Mouse (Mus musculus): Measurements from ENCODE around the gene Trit1. TPM values are rescaled to one million over a fixed set of nuclear protein-coding genes. Genes with fewer than 3 reads are reported as not detected.
"Not testable (repeated sequence)": the region's sequence is repeated elsewhere in the genome, so short reads cannot be mapped to it uniquely, and the experiment has no call there.

The Trit1 gene
- polyA plus RNA-seq, 1 experiment from 2014 or later: 17.8 TPM

DNA sequence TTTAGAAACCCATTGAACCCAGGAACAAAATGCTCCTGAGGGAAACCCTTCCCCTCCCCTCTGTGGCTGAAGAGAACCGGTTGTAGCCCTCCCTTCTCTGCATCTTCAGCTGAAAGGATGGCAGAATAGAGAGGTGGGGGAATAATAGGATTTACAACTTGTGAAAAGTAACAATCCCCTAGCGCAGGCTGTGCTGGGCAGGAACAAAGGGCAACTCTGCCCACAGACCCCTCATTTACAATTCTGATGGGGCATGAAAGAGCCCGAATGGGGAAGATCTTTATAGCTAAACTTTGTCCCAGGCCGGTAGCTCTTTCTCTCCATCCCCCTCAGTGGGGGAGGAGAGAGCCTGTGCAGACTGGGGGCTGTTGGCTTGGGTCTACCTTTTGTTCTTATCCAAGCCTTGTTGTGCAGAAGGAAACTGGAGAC is 17.1 kb upstream of the Trit1 start:
- H3K9ac ChIP-seq: no peak overlapping the region
- H3K27me3 ChIP-seq: peaks cover 40% of the 10 kb centered on the region
- no peaks in the 10 kb centered on the region for H3K9me3 ChIP-seq (replicated peaks)
- peaks cover 38% of the 10 kb centered on the region for H3K4me1 ChIP-seq
- ATAC-seq (replicated peaks; ENCODE audit: low FRiP score): no peak
- H3K27ac ChIP-seq: no peak overlapping the region
- H3K4me3 ChIP-seq (replicated peaks): no peak overlapping the region
- WGBS: 9% methylated on average over 4 of the region's 4 CpGs
- peaks cover 7% of the 10 kb centered on the region; the same call in 1 of the 2 replicates for H3K36me3 ChIP-seq
- peak overlapping the region; percentile 99 for H3K4me2 ChIP-seq

DNA sequence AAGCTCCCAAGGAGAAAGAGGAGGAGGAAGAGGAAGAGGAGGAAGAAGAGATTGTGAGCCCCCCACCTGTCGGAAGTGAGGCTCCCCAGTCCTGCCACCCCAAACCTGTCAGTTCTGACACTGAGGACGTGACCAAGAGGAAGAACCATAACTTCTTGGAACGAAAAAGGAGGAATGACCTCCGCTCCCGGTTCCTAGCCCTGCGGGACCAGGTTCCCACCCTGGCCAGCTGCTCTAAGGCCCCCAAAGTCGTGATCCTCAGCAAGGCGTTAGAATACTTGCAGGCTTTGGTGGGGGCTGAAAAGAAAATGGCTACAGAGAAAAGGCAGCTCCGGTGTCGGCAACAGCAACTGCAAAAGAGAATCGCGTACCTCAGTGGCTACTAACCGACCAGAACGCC is 16.3 kb upstream of the Trit1 start:
- Histone ChIP-seq H3K9me3 (replicated peaks) (no peaks in the 10 kb centered on the region), H3K36me3 (peaks cover 7% of the 10 kb centered on the region; the same call in 1 of the 2 replicates), H3K4me3 (replicated peaks) (no peak overlapping the region), H3K27ac (no peak overlapping the region), H3K27me3 (peaks cover 39% of the 10 kb centered on the region), H3K4me2 (no peak overlapping the region), H3K9ac (no peak overlapping the region), H3K4me1 (peaks cover 39% of the 10 kb centered on the region)
- 69% methylated on average over 14 of the region's 14 CpGs for WGBS
- ATAC-seq (replicated peaks; ENCODE audit: low FRiP score): no peak

DNA sequence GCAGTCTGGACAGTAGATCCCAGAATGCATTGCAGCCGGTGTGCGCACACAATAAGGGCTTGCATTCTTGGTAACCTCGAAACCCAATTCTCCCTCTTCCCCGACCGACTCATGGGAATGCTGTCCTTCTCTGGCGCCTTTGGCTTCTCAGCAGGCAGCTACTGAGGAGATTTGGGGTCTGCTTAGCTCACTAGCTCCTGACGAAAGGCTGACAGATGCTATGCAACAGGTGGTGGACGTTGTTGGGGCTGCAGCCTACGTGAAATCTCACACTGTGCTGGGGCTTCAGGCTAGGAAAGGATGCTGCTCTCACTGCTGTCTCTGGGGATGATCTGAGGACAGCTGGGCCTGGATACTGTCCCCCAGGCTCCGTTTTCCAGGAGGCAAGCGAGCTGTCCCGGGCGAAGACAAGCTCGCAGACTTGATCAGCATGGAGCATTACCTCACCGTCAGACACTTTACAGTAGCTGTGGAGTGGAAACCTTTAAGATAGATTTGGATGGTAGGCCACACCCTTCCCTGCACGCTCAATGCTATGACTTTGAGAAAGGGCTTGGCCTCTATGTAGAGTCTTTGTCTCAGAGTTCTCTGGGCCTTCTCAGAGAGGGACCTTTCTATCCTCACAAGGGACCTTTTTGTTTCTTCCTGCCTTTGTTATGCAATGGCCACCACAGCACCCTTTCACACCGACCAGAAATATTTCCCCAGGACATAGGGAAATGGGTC is 15.6 kb upstream of the Trit1 start:
- no peak for ATAC-seq (replicated peaks; ENCODE audit: low FRiP score)
- no peak overlapping the region for H3K4me2 ChIP-seq
- no peak overlapping the region for H3K9ac ChIP-seq
- H3K9me3 ChIP-seq (replicated peaks): no peaks in the 10 kb centered on the region
- peaks cover 44% of the 10 kb centered on the region for H3K4me1 ChIP-seq
- H3K4me3 ChIP-seq (replicated peaks): no peak overlapping the region
- peaks cover 39% of the 10 kb centered on the region for H3K27me3 ChIP-seq
- WGBS: 76% methylated on average over 17 of the region's 17 CpGs
- peaks cover 7% of the 10 kb centered on the region; the same call in 1 of the 2 replicates for H3K36me3 ChIP-seq
- H3K27ac ChIP-seq: no peak overlapping the region

DNA sequence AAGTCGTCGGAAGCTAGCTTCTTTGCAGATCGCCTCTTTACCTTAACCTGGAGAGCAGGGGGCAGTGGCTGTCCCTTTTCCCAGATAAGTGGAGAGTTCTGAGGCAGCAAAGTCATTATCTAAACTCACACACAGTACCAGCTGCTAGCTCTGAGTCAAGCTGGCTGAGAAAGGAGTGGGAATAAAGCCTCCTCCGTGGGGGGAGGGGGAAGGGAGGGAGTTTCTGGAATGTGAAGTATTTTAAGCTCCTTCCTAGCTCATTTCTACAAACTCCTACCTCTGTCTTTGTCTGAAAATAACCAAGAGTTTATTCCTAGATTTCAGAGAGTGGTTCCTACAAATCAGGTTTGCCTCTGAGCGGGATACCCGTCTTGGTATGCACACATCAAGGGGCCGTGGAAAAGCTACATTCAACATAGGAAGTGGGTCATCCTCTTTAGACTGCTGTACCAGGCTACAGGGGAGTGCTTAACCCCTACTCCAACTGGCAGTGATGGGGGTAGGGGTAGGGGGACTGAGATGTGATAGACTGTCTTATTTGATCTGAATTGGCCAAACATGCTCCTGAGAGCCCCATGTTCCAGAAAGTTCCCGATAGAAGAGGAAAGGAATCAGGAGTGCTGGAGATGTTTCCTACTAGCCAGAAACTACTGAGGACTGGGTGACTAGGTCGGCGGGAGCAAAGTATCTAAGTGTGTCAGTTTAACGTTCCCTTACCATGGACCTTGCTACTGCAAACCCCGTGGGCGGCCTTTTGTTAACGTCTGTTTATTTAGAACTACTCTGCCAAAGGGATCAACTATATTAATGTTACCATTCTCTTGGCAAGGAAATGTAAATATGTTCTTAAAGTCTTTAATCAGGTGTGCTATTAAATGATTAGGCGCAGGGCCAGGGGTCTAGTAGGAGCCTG is 11.1 kb upstream of the Trit1 start:
- Histone ChIP-seq H3K27me3 (0 out of 2 replicates have a peak, but pooled peaks cover 5% of the 10 kb centered on the region), H3K9me3 (replicated peaks) (no peaks in the 10 kb centered on the region), H3K4me3 (replicated peaks) (no peak overlapping the region), H3K36me3 (peaks cover 7% of the 10 kb centered on the region; the same call in 1 of the 2 replicates), H3K4me1 (peaks cover 10% of the 10 kb centered on the region), H3K4me2 (no peak overlapping the region), H3K9ac (no peak overlapping the region), H3K27ac (0 out of 2 replicates have a peak overlapping the region, but pooled peaks have one; percentile 7)
- WGBS: 42% methylated on average over 15 of the region's 15 CpGs
- no peak for ATAC-seq (replicated peaks; ENCODE audit: low FRiP score)

DNA sequence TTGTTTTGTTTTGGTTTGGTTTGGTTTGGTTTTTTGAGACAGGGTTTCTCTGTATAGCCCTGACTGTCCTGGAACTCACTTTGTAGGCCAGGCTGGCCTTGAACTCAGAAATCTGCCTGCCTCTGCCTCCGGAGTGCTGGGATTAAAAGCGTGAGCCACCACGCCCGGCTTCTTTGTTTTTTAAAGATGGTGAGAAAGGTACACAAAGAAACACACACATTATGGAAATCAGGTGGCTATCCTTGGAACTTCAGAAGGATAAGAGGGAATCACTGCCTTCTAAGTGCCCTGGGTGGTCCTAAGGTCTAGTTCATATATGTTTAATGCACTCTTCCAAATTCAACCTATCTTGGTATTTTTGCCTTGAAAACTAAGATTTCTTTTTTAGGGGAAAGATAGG is 3.9 kb upstream of the Trit1 start:
- WGBS: 92% methylated on average over 4 of the region's 4 CpGs
- not testable (repeated sequence) for ATAC-seq (replicated peaks; ENCODE audit: low FRiP score)

DNA sequence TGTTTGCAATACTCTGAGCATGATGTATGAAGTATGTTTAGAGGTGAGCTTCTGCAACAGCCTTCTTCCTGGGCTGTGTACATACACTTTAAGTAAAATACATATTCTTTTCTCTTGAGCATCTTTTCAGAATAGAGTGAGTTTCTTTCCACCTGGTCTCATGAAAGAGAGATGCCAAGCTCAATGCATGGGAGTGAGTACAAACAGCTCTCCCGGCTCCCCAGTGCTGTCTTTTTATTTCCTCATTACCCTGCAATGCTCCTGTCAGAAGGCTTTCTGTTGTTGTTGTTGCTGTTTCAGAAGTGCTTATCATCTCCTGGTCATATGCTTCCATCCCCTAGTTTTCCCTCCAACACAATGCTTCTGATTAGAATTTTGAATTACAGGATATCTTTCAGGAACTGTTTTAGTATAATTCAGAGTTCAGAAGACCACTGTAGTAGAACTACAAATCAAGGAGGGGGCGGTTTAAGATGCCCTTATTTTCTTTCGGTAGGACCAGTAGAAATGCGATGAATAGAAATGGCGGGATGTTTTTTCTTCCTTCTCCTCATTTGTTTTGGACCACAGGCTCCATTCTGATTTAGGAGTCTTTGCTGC is 3.0 kb upstream of the Trit1 start:
- Histone ChIP-seq H3K4me3 (replicated peaks) (no peak overlapping the region), H3K9me3 (replicated peaks) (no peaks in the 10 kb centered on the region), H3K4me1 (peaks cover 10% of the 10 kb centered on the region), H3K27ac (no peak overlapping the region), H3K27me3 (no peaks in the 10 kb centered on the region), H3K9ac (no peak overlapping the region), H3K4me2 (no peak overlapping the region), H3K36me3 (peaks cover 5% of the 10 kb centered on the region)
- 61% methylated on average over 5 of the region's 5 CpGs for WGBS
- no peak for ATAC-seq (replicated peaks; ENCODE audit: low FRiP score)

More for the DNA sequence above, 3.9 kb upstream of the Trit1 start:
- H3K27me3 ChIP-seq; H3K4me2 ChIP-seq; H3K27ac ChIP-seq; H3K9me3 ChIP-seq (replicated peaks); H3K36me3 ChIP-seq; H3K4me1 ChIP-seq; H3K4me3 ChIP-seq (replicated peaks); H3K9ac ChIP-seq: not testable (repeated sequence)

DNA sequence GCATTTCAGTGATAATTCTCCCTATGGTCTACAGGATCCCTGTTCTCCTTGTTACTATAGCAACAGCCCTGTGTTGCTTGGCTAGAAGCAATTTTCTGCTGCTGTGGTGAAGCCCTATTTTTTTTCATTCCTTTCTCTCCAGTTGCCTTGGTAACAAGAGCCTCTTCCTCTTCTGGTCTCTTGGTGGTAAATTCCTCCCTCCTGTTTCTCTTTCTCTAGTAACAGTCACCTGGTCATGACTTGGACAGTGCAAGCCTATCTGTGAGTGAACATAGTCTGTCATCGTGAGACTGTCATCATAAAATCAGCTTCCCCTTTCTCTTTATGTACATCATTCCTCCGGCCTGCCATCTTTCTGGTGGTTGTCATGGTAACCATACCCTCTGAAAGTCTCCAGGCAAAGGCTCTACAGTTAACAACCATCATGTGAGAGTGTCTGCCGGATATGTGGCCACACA is 2.4 kb upstream of the Trit1 start:
- Histone ChIP-seq H3K4me3 (replicated peaks) (no peak overlapping the region), H3K4me1 (peaks cover 14% of the 10 kb centered on the region), H3K27ac (no peak overlapping the region), H3K27me3 (no peaks in the 10 kb centered on the region), H3K4me2 (no peak overlapping the region), H3K9ac (no peak overlapping the region), H3K9me3 (replicated peaks) (no peaks in the 10 kb centered on the region), H3K36me3 (peaks cover 5% of the 10 kb centered on the region)
- WGBS: 72% methylated on average over 3 of the region's 3 CpGs
- no peak for ATAC-seq (replicated peaks; ENCODE audit: low FRiP score)

DNA sequence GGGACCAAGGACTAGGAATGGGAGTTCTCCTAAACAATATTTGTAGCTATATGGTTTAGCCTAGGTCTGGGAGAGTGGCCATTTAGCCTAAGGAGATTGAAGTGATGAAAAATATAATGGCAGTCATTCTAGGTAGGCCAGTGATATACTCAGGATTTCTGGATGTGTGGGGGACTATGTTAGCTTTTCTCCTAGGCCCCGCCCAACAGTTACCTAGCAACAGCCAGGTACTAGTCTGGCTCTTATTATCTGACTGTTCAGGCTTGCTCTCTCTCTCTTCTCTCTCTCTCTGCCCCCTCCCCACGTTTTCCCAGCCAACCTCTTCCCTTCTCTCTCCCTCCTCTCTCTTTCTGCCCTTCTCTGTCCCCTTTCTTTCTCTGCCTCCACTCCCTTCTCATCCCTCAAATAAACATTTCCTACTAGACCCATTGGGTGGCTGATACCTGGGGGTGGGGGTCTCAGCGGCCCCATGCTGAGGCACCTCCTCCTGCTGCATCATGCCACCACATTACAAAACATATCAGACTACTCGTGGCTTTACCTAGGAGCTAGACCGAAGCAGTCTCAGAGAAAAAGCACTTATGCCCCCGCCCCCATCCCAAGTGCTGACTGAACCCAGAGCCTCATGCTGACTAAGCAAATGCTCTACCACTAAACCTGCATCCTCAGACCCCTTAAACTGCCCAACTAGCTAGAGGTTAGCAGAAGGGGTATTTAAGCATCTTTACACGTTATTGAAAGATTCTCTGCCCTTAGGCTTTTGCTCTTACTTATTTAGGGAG is 1.7 kb upstream of the Trit1 start:
- Histone ChIP-seq H3K27me3 (no peaks in the 10 kb centered on the region), H3K4me3 (replicated peaks) (no peak overlapping the region), H3K4me1 (peaks cover 17% of the 10 kb centered on the region), H3K36me3 (peaks cover 5% of the 10 kb centered on the region), H3K9ac (no peak overlapping the region), H3K9me3 (replicated peaks) (no peaks in the 10 kb centered on the region), H3K4me2 (no peak overlapping the region), H3K27ac (no peak overlapping the region)
- 55% methylated on average over 7 of the region's 7 CpGs for WGBS
- ATAC-seq (replicated peaks; ENCODE audit: low FRiP score): no peak

DNA sequence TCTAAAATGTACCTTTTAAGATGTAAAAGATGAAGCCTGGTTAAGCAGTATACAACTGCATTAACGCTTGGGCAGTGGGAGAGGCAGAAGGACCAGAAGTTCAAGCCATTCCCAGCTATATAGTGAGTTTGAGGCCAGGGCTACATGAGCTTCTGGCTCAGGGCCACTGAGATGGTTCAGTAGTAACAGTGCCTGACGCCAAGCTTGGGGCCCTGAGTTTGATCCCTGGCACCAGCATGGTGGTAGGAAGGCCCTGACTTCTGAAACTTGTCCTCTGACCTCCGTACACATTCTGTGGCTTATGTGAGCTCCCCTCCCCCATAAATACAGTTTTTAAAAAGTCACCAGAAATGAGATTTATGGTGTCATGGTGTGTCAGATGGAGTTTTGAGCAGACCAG is 5.2 kb downstream of the Trit1 start:
- Histone ChIP-seq H3K9ac (no peak overlapping the region), H3K4me2 (no peak overlapping the region), H3K4me1 (peaks cover 13% of the 10 kb centered on the region), H3K27ac (no peak overlapping the region), H3K9me3 (replicated peaks) (no peaks in the 10 kb centered on the region), H3K27me3 (no peaks in the 10 kb centered on the region), H3K36me3 (peaks cover 32% of the 10 kb centered on the region), H3K4me3 (replicated peaks) (no peak overlapping the region)
- ATAC-seq (replicated peaks; ENCODE audit: low FRiP score): no peak
- 92% methylated on average over 3 of the region's 3 CpGs for WGBS

DNA sequence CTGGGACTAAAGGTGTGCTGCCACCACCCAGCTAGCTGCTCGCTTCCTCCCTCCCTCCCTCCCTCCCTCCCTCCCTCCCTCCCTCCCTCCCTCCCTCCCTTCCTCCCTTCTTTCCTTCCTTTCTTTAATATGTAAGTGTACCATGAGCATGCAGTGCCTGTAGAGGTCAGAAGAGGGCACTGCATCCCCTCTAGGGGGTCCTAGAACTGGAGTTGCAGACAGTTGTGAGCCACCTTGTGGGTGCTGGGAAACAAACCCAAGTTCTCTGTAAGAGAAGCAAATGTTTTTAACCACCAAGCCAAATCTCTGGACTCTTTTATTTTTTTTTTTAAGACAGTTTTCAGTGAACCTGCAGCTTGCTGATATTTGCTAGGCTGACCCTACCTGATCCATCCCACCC is 6.5 kb downstream of the Trit1 start:
- no peak overlapping the region for H3K9ac ChIP-seq
- ATAC-seq (replicated peaks; ENCODE audit: low FRiP score): no peak
- peaks cover 43% of the 10 kb centered on the region for H3K36me3 ChIP-seq
- no peak overlapping the region for H3K4me2 ChIP-seq
- H3K4me3 ChIP-seq (replicated peaks): no peak overlapping the region
- no peak overlapping the region for H3K27ac ChIP-seq
- H3K9me3 ChIP-seq (replicated peaks): no peaks in the 10 kb centered on the region
- 83% methylated on average over 1 of the region's 1 CpGs for WGBS
- no peaks in the 10 kb centered on the region for H3K27me3 ChIP-seq
- peaks cover 13% of the 10 kb centered on the region for H3K4me1 ChIP-seq

DNA sequence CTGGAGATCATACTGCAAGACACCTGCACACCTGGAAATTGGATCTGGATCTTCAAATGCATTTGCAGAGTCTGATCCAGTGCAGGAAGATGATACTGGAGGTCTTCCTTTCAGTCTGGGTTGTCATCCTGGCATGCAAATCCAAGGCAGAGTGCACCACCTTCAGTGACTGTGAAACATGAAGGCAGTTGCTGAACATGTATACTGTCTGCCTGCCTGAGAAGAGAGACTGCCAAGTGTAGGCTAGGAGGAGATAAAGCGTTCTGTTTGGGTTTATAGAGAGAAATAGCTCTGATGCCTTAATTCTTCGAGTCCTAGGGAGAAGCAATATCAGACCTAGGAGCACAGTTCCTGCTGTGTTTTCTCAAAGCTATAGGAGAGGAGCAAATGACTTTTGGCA is 9.0 kb downstream of the Trit1 start:
- no peak overlapping the region for H3K9ac ChIP-seq
- no peak for ATAC-seq (replicated peaks; ENCODE audit: low FRiP score)
- H3K4me3 ChIP-seq (replicated peaks): no peak overlapping the region
- no peaks in the 10 kb centered on the region for H3K9me3 ChIP-seq (replicated peaks)
- no peaks in the 10 kb centered on the region for H3K4me1 ChIP-seq
- no peaks in the 10 kb centered on the region for H3K27me3 ChIP-seq
- WGBS: 85% methylated on average over 2 of the region's 2 CpGs
- no peak overlapping the region for H3K4me2 ChIP-seq
- H3K27ac ChIP-seq: no peak overlapping the region
- peaks cover 54% of the 10 kb centered on the region for H3K36me3 ChIP-seq

Measured in kidney, embryonic 15.5 days (tissue).